Mouse (Mus musculus) intestine, postnatal 0 days (tissue): ENCODE measurements around the gene Ano3. TPM values are rescaled to one million over a fixed set of nuclear protein-coding genes. Genes with fewer than 3 reads are reported as not detected.

ENCODE experiments used
- ATAC-seq: fragments of 200-750 bp; cut with Nextera tagmentation; 2 replicates; pipeline ENCODE4 v1.8.0; 2017; ENCODE audit warnings: mild to moderate bottlenecking, moderate TSS enrichment, moderate library complexity
- H3K27ac ChIP-seq: fragments of 300-500 bp; sonication (generic); 2 replicates; pipeline ENCODE4 v1.5.1; 2014; ENCODE audit warnings: mild to moderate bottlenecking, low read depth, low read length, moderate library complexity
- H3K27me3 ChIP-seq: fragments of 300-500 bp; sonication (generic); replicated peaks from 2 replicates; pipeline ENCODE4 v1.6.1; 2014; ENCODE audit warnings: low read length, mixed read lengths; ENCODE audit not compliant: control insufficient read depth, insufficient read depth
- H3K36me3 ChIP-seq: fragments of 300-500 bp; sonication (generic); 2 replicates; pipeline ENCODE4 v1.6.1; 2014; ENCODE audit warnings: mild to moderate bottlenecking, moderate library complexity; ENCODE audit not compliant: control insufficient read depth, insufficient read depth
- H3K4me1 ChIP-seq: fragments of 300-500 bp; sonication (generic); replicated peaks from 2 replicates; pipeline ENCODE4 v1.6.1; 2014; ENCODE audit warnings: antibody characterized with exemption, low read length, mixed read lengths; ENCODE audit not compliant: control insufficient read depth, insufficient read depth
- H3K4me2 ChIP-seq: fragments of 300-500 bp; sonication (generic); replicated peaks from 2 replicates; pipeline ENCODE4 v1.6.1; 2014; ENCODE audit warnings: low read depth, mild to moderate bottlenecking, moderate library complexity
- H3K4me3 ChIP-seq: fragments of 300-500 bp; sonication (generic); 2 replicates; pipeline ENCODE4 v1.5.1; 2014; ENCODE audit warnings: low read depth, low read length
- H3K9ac ChIP-seq: fragments of 300-500 bp; sonication (generic); 2 replicates; pipeline ENCODE4 v1.6.1; 2014; ENCODE audit warnings: mild to moderate bottlenecking, low read depth, low read length
- H3K9me3 ChIP-seq: fragments of 300-500 bp; sonication (generic); 2 replicates; pipeline ENCODE4 v1.6.1; 2016; ENCODE audit warnings: mixed run types; ENCODE audit not compliant: control insufficient read depth
- CTCF ChIP-seq: sonication (generic); IDR thresholded peaks from 2 replicates; pipeline ENCODE4 v1.5.1; 2016; ENCODE audit warnings: low read depth, mild to moderate bottlenecking, control low read depth, antibody characterized with exemption, moderate library complexity
- WGBS: fragments of 180-500 bp; shearing (Covaris S2); extraction: QIAGEN DNeasy Blood & Tissue Kit; methylation state at CpG from one replicate; pipeline ENCODE4 v1.1.7; 2014; 5-methylcytosine and 5-hydroxymethylcytosine counted together
- polyA plus RNA-seq: library from polyadenylated mRNA; unstranded; fragments of >200 nt; fragmentation: Nextera tagmentation; extraction: Ambion mirVana; gene quantifications from 2 replicates; pipeline ENCODE4 v1.2.1, GENCODE M21; 2015

Ano3 gene
- polyA plus RNA-seq, 1 experiment from 2014 or later, result 0.01 TPM

DNA sequence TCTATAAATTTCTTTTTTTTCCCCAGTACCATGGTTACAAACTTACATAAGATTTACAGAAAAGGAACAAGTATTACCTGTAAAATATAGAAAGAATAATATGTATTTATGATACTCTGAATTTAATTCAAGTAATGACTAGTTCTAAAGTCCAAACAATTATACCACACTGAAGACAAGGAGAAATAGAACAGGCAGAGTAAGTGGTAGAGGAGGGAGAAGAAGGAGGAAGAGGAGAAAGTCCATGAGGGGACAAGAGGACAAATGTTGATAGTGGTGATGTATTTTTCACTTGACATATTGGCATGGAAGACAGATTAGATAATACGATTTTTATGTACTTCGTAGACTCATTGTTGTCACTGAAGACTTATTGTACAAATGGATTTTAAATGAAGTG is 19.4 kb upstream of the Ano3 start:
- Histone ChIP-seq H3K9ac (no peak overlapping the region), H3K36me3 (no peaks in the 10 kb centered on the region), H3K9me3 (no peaks in the 10 kb centered on the region), H3K4me2 (no peak overlapping the region), H3K27me3 (no peaks in the 10 kb centered on the region), H3K27ac (no peak overlapping the region), H3K4me1 (no peaks in the 10 kb centered on the region), H3K4me3 (no peak overlapping the region)
- ATAC-seq, result no peak
- TF ChIP-seq CTCF, result no peak
- WGBS, result 41% methylated on average over 2 of the region's 2 CpGs

DNA sequence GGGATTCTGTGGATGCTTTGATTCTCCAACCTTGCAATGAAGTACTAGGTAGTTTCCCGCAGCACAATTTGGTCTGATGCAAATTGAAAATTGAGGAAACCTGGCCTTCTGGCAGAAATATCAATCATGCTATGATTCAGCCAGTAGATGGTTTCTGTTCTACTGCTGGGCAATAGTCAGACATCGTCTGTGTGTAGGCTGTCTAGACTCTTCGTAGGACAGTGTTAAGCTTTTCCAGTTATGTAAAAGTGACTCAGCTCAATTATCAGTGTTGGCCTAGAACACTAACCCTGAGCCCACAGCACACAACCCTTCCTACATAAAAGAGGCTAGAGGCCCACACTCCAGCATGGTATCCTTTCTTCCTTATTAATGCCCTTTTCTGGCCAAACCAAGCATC is 14.7 kb upstream of the Ano3 start:
- Histone ChIP-seq H3K36me3 (no peaks in the 10 kb centered on the region), H3K4me1 (no peaks in the 10 kb centered on the region), H3K27ac (no peak overlapping the region), H3K4me2 (no peak overlapping the region), H3K27me3 (no peaks in the 10 kb centered on the region), H3K4me3 (no peak overlapping the region), H3K9me3 (no peaks in the 10 kb centered on the region), H3K9ac (no peak overlapping the region)
- 86% methylated on average over 3 of the region's 3 CpGs for WGBS
- no peak for TF ChIP-seq CTCF
- no peak for ATAC-seq

GRCm38 (mm10) chr2:110950432-110950803 is 305 bp downstream of the Ano3 start:
- peak overlapping the region; percentile 16; the same call in 1 of the 2 replicates for H3K4me3 ChIP-seq
- no peaks in the 10 kb centered on the region for H3K36me3 ChIP-seq
- H3K9ac ChIP-seq, result no peak overlapping the region
- no peaks in the 10 kb centered on the region for H3K4me1 ChIP-seq
- no peak for ATAC-seq
- no peak for TF ChIP-seq CTCF
- no peak overlapping the region for H3K27ac ChIP-seq
- H3K4me2 ChIP-seq, result peak overlapping the region; percentile 47; the same call in 1 of the 2 replicates
- WGBS, result 56% methylated on average over 3 of the region's 3 CpGs
- H3K27me3 ChIP-seq, result no peaks in the 10 kb centered on the region
- H3K9me3 ChIP-seq, result no peaks in the 10 kb centered on the region

GRCm38 (mm10) chr2:110949679-110950431 is 868 bp downstream of the Ano3 start:
- no peak for TF ChIP-seq CTCF
- no peaks in the 10 kb centered on the region for H3K36me3 ChIP-seq
- H3K4me1 ChIP-seq, result no peaks in the 10 kb centered on the region
- no peak overlapping the region for H3K27ac ChIP-seq
- peak overlapping the region; percentile 47 for H3K4me2 ChIP-seq
- H3K9me3 ChIP-seq, result no peaks in the 10 kb centered on the region
- no peak overlapping the region for H3K9ac ChIP-seq
- no peak for ATAC-seq
- peak overlapping the region; percentile 16 for H3K4me3 ChIP-seq
- 5% methylated on average over 20 of the region's 20 CpGs for WGBS
- H3K27me3 ChIP-seq, result no peaks in the 10 kb centered on the region

DNA sequence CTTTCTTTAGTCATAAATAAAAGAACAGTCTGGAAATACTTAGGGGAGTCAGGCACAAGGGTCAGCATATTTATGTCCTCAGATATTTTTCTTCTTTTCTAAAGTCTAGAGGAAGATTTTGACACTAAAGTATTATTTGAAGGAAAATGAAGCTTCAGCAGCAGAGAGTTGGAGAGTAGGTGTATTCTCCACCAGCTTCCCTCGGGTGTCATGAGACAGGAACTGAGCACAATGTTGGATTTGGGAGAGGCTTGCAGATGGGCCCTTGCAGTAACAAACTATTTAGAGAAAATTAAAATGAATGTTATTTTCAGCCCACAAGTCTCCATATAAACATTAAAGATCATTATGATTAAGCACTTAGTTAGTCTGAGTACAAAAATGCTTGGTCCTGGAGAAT is 5.6 kb downstream of the Ano3 start:
- no peak overlapping the region for H3K9ac ChIP-seq
- H3K4me3 ChIP-seq, result no peak overlapping the region
- H3K36me3 ChIP-seq, result no peaks in the 10 kb centered on the region
- WGBS, result 50% methylated on average over 1 of the region's 1 CpGs
- no peak overlapping the region for H3K4me2 ChIP-seq
- TF ChIP-seq CTCF, result no peak
- no peak overlapping the region for H3K27ac ChIP-seq
- no peaks in the 10 kb centered on the region for H3K27me3 ChIP-seq
- H3K4me1 ChIP-seq, result no peaks in the 10 kb centered on the region
- H3K9me3 ChIP-seq, result no peaks in the 10 kb centered on the region
- ATAC-seq, result no peak

DNA sequence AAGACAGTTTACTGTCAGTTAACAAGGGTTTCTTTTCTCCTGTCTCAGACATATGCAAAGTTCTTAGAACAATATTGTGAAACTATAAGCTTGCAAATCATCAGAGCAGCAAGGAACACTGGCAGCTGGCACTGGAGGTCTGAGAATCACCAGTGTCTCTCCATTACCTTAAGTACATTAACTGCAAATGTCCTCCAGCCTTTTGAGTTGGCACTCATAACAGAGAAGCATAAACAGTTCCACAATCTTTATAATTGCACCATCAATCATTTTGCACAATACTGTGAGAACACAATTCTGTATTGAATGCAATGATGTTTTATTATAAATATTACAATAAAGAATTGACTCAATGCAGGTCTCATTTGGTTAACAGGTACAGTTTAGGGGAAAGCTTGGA is 15.0 kb downstream of the Ano3 start:
- Histone ChIP-seq H3K9ac (no peak overlapping the region), H3K27me3 (no peaks in the 10 kb centered on the region), H3K27ac (no peak overlapping the region), H3K9me3 (no peaks in the 10 kb centered on the region), H3K4me1 (no peaks in the 10 kb centered on the region), H3K36me3 (no peaks in the 10 kb centered on the region), H3K4me3 (no peak overlapping the region), H3K4me2 (no peak overlapping the region)
- no peak for ATAC-seq
- no peak for TF ChIP-seq CTCF
